Mouse (Mus musculus): ENCODE data around the gene Cryaa.

The Cryaa gene

DNA sequence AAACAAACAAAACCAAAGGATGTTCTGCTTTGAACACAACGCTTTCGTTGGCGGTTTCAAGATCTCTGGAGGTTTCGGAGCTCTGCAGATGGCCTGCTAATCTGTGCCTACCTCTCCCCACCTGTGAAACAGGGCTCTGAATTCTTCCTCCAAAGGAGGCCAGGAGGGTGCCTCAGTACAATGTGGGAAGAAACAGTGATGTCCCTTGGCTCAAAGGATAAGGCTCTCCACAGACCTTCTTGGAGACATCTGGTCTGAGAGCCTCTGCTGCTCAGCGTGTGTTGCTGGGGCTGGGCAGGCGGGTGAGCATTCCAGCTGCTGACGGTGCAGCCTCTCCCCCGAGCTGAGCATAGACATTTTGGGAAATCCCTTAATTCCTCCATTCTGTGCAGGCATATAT lies at the start of gene Cryaa:
TSS of gene Cryaa (plus strand) at position 301 of the 400 bp plus-strand sequence.
- no peak for DNase-seq

DNA sequence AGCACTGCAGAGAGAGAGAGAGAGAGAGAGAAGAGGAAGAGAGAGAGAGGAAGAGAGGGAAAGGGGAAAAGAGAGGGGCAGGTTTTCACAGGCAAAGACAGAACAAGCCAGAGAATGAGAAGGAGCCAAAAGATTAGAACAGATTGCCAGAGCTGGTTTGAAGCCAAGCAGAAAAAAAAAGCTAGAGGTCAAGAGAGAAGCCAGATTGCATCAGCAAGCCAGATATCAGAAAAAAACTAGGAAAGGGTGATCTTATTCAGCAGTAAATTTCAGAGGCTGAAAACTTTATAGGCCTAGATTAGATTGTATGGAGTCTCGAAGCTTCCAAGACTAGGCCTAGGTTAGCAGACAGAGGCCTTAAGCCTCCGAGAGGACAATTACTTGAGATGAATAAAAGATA lies 49.6 kb upstream of the Cryaa start:
- no peak for DNase-seq

GRCm38 (mm10) chr17:31631081-31631800 lies 46.4 kb upstream of the Cryaa start:
- DNase-seq: peak; percentile 32 to 54

- DNase-seq: peak; percentile 28 to 55
These were observed 44.6 kb upstream of the Cryaa start for GRCm38 (mm10) chr17:31633007-31633406.

DNA sequence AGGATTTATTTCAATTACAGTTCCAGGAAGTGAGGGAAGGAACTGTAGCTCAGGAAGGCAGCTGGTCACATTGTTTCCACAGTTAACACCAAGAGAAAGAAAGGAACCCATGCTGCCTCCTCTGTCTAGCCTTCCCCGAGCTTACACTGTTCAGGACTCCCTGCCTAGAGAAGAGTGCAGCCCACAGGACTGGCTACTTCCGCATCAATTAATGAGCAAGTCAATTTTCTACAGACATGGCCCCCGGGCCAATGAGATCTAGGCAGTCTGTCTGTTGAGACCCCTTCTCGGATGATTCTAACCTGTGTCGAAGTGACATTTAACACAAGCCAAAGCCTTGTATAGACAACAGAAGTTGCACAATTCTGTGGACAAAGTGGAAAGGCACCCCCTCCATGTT lies 42.7 kb upstream of the Cryaa start:
- no peak for DNase-seq

GRCm38 (mm10) chr17:31635781-31636180 lies 41.8 kb upstream of the Cryaa start:
- no peak for DNase-seq

- DNase-seq: no peak
These were observed 41.2 kb upstream of the Cryaa start for GRCm38 (mm10) chr17:31636277-31636941.

DNA sequence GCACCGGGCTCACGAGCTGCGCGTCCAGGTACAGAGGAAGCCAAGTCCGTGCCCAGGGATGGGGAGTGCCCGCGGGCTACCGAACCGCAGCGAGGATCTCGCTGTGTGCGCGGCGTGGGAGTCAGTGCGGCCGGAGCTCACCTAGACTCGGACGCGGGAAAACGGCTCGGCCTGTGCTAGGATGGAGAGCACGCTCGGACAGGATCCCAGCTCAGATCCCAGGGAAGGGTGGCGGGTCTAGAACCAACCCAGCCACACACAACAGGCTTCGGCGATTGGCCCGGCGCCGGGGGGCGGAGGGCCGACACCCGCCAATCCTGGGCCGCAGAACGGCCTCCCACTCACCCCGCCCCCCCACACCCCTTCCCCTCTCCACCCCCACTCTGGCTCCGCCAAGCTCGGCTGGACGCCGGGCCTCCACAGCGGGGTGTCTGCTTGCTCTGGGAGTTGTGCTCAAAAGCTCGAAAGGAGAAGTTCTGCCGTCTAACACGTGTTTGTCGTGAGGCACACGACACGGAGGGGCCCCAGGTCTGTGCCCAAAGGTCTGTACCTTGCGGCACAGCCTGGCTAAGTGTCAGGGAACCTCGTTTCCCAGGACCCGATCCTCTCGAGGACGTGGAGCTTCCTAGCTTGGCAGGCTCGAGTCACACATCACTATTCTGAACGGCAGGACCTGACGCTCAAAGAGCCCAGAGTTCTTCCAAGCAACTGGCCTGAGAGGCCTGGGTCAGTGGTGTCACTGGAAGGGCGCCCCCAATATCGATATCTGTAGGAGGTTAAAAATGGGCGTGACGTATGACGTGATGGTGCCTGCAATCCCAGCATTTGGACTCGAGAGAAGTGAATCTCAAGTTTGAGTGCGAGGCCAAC lies 40.4 kb upstream of the Cryaa start, which contains the start of gene Cbs:
TSS of gene Cbs (minus strand) at position 297 of the 870 bp plus-strand sequence.
- peak; percentile 90 to 97 for DNase-seq

DNA sequence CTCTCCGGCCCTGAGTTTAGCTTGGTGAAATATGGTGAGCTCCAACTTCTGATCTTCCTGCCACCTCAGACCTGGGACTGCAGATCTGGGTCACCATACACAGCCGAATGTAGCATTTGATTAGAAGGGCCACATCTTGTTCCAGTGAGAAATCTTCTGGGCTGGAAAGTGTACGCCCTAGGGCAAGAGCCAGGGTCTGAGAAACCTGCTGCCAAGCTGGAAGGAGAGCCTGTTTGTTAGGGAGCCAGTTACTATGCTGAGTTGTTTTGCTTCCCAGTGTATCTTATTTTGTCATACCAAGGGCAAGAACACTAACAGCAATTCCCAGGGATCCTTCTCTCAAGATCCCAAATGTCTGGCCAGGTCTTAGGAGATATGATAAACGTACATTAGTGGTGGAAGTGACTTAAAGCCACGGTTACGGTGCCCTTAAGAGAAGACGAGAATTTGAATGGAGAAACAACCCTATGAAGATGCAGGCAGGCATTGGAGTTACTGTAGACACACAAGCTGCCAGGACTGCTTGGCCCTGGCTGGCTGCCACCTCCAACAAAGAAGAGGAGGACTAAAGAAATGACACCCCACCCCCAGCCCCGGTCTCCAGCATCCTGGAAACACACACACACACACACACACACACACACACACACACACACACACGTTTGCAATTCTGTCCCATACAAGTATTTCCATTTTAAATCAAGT lies 39.6 kb upstream of the Cryaa start:
- DNase-seq: peak; percentile 53 to 68

DNA sequence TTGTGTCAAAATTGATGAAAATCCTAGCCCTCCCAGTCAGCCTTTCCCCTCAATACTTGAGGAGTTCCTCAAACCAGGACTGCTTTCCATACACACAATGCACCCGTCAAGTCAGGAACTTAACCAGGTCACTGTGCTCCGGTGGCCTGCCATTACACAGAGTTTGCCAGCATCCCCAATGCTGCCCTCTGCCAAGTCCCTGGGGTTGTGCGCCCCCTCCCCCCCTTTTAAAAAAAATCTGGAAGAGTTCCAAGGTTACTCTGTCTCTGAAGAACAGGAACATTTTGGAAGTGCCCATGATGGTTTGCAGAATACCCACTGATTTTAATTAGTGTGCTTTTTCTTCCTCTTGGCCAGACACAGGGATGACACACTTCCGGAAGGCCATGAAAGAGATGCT lies 38.0 kb upstream of the Cryaa start:
- no peak for DNase-seq

DNA sequence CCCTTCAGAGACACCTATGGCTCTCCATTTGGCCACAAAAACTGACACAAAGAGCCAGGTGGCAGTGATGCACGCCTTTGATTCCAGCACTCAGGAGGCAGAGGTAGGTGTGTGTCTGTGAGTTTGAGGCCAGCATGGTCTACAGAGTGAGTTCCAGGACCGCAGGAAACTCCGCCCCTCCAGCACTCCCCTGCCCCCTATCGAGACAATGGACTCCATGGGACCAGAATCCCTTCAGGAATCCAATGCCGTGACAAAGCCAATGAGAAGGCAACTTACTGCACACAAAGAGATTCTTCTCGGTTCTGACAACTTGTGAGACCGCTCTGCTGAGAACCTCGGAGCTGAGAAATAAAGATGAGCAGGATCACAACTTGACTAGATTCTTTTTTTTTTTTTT lies 35.3 kb upstream of the Cryaa start:
- no peak for DNase-seq

DNA sequence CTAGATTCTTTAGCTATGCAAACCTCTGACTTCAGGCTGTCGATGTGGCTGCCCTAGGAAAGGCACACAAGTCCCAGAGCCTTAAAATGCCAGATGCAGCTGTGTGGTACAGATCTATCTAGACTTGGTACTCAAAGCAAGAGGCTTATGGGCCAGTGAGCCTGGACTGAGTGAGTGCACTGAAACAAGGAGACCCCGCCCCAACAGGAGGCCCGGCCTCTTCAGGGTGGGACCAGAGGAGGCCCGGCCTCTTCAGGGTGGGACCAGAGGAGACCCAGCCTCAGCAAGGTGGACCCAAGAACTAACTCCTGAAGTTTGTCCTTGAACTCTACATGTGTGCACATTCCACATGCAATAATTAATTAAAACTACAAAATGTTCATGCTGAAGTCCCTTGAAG lies 34.7 kb upstream of the Cryaa start:
- DNase-seq: no peak

DNA sequence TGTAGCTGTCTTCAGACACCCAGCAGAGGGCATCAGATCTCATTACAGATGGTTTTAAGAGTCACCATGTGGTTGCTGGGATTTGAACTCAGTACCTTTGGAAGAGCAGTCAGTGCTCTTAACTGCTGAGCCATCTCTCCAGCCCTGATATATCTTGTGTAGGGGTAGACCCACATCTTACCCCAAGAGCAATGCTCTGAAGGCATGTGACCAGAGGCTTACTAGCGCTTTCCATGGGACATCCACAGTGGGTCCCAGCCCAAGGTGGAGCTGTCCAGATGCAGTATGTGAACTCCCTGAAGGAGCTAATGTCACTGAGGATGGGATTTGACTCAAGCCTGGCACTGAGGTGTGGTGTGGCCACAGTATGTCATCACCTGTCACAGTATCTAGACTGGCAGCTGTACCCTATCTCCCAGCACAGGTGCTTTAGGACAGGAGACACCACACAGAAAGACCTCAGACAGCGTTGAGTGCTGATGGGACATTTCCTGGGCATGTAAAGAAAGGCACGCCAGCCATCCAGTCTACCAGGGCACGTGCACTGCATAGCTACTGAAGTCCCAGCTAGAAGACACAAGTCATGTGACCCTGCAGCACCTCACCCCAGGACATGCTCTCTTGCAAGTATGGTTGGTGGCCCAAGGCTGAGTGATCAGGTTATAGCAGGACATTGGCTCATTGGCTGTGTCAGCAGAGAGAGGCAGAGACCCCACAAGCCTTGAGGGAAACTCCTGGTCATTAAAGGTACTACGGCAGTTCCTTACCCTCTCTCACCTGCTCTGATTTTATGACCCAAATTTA lies 31.2 kb upstream of the Cryaa start:
- no peak for DNase-seq

- DNase-seq: no peak
These were observed 25.5 kb upstream of the Cryaa start for GRCm38 (mm10) chr17:31652152-31652551.

DNA sequence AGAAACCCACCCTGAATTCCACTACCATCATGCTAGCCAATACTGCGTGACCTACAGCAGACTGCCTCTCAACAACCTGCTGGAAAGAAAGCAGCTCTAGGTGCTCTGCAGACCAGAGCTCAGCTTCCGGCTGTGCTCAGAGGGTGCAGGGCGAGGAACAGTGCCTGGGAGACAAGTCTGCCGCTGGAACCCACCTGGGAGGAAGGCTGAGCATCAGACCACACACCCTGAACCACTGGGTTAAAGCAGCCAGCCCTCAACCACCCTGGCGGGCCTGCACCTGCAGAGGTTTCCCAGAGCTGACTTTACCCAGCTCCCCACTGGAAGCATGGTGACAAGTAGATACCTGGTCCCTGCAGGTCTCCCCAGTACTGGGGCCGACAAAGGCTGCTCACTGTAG lies 24.3 kb upstream of the Cryaa start:
- DNase-seq: no peak

DNA sequence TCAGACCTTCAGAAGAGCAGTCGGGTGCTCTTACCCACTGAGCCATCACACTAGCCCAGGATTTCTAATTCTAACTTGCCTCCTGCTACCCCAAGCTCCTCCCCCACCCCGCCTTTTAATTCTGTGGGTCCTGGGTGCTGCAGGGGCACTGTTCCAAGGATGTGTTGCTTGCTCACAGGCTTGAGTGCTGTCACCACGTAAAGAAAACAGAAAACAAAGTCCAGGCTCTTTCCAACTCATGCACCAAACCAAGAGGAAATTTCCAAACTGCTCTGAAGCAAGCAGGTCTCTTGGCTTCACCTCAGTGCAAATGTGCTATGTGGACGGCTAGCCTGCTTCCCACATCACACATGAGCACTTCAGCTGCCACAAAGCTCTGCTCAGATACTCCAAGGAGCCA lies 22.2 kb upstream of the Cryaa start:
- DNase-seq: peak; percentile 63 to 74

- DNase-seq: no peak
These were observed 20.9 kb upstream of the Cryaa start for GRCm38 (mm10) chr17:31656682-31657081.

GRCm38 (mm10) chr17:31657141-31657983 lies 20.2 kb upstream of the Cryaa start:
- no peak for DNase-seq

- peak in 1 of 2 experiments; percentile 11 for DNase-seq
These were observed 19.5 kb upstream of the Cryaa start for GRCm38 (mm10) chr17:31658136-31658467.

DNA sequence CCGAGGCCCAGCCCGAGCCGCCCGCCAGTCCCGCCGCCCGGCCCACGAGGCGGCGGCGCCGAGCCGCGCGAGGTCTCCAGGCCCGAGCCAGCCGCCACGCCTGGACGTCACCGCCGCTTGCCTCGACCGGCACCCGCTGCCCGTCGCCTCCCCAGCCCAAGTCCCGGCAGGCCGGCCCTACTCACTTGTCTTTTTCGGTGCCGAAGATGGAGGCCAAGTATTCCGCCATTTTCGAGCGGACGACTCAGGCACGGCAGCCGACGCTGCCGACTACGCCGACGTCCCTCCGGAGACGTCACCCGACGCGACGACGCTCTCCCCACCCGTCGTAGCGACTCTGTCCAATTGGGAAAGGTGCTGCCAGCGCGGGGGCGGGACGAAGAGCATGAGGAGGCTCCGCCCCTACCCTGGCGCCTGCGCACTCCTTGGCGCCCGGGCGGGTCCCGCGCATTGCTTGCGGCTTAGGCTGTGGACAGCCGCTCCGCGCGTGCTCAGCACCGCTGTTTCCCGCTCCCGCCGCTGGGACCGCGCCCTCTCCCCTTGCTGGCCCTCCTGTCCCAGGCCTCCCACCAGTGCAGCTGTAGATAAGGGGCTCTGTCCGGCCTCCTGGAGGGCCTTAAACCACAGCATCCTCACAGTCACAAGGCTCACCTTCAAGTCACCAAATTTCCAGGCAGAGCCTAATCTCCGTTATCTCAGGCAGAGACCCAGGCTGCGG lies 19.0 kb upstream of the Cryaa start, which contains the start of gene U2af1:
TSS of gene U2af1 (minus strand) at position 425 of the 718 bp plus-strand sequence.
- DNase-seq: peak; percentile 98
